Mouse (Mus musculus) thymus, postnatal 25 days (tissue): ENCODE results near the gene Dazl.
A peak's percentile ranks its signal among the peaks of the same experiment; 100 is the strongest.

Source experiments
- DNase-seq: peaks from one replicate; pipeline ENCODE4 v3.0.0; 2022

Gene Dazl

DNA sequence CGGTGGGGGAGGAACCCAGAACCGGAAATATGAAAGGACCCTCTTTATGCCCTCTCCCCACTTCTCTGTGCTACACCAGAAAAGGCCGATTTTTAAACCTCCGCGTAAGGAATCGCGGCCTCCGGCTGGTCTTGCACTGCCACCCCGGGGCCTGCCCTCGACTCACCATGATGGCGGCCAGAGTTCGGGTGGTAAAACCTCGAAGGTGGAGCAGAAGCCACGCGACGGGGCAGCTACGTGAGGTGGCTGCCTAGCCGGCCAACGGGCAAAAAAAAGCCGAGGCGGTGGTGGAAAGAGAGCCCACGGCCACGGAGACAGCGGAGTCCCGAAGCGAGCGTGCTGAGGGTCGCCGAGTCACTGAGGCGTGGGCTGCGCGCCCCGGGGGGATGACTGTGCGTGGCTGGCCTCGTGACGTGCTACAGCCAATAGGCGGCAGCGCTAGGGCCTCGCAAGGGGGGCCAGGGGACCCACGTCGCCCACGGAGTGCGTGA lies at the start of gene Dazl:
Gene Dazl, minus strand, starts transcription at position 396 of the 491 bp plus-strand sequence.
- DNase-seq, result no peak

DNA sequence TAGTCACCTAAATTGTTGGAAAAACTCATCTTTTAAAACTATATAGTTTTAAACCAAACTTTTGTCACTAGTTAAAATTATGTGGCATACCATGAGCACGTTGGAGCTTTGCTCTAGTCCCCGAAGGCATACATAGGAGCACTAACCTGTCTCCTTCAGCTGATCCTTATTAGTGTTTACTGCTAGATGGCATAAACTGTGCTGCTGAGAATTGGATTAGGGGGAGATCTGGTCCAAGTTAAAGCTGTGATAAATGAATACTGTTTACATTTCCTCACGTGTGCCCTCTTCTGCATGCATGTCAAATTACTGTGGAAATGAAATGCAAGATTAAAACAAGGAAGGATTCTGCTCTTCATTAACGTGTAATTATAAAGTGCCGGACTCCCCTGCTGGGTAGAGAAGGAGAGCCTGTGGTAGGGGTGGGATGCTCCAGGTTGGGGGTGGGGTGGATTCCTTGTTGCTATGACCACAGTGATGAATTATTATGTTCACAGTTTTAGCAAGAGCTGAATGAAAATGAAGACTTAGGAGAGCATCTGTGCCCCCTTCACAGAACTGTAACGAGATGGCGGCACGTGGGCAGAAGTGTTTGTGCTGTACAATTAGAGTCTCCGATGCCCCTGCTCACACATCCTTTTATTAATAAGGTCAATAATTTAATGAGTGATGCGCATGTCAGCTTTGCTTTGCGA lies 48.6 kb upstream of the Dazl start:
- DNase-seq, result no peak

DNA sequence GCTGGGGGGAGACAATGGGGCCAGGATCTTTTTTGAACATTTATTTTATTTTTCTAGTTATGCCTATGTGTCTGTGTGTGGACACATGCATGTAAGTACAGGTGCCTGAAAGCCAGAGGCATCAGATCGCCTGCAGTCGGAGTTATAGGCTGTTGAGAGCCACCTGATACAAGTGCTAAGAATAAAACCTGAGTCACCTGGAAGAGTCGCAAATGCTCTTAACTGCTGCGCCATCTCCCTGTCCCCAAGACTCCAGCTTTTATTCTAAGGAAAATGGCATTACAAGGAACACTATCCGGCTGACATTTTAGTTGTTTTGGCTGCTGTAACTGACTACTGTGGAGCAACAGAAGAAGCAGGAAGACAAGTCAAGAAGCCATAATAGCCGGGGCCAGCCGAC lies 45.5 kb upstream of the Dazl start:
- DNase-seq, result no peak

DNA sequence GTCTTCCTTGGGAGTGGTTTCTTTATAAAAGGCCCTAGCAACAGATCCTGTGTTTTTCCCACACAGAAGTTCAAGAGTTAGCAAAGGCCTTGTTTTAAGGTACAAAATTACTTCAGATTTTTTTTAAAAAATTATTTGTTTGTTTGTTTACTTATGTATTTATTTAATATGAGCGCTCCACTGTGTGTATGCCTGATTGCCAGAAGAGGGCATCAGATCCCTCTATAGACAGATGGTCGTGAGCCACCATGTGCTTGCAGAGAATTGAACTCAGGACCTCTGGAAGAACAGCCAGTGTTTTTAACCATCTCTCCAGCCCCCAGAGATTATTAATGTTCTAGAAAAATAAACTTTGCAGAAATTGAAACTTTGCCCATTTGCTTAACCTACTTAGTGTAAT lies 42.3 kb upstream of the Dazl start:
- DNase-seq, result no peak

DNA sequence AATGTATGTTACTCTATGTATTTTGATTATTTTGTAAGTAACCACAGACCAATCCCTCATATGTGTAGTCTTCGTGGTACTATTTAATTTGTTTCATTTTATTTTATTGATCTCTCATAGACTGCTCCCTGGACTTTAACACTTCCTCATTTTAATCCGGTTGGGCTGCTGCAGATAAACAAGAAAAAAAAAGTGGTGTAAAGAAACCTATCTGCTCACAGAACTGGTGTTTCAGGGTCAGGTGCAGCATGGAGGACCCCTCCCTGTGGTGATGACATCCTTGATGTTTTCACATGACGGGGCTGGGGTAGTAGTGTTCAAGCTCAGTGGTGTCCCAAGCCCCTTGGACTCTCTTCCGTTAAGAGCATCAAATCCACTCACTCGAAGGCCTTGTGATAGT lies 41.3 kb upstream of the Dazl start:
- no peak for DNase-seq

DNA sequence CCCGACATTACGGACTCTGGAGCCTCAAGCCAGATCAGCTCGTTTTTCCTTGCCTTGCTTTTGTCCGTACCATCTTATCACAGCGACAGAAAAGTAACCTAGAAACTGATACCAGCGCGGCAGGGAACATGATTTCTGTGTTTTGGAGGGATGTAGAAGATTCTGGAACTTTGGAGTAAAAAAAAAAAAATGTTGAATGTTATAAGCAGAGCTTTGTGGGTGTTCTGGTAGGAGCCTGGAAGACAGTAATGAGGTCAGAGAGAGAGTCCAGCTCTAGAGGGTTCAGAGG lies 38.5 kb upstream of the Dazl start:
- DNase-seq, result no peak

DNA sequence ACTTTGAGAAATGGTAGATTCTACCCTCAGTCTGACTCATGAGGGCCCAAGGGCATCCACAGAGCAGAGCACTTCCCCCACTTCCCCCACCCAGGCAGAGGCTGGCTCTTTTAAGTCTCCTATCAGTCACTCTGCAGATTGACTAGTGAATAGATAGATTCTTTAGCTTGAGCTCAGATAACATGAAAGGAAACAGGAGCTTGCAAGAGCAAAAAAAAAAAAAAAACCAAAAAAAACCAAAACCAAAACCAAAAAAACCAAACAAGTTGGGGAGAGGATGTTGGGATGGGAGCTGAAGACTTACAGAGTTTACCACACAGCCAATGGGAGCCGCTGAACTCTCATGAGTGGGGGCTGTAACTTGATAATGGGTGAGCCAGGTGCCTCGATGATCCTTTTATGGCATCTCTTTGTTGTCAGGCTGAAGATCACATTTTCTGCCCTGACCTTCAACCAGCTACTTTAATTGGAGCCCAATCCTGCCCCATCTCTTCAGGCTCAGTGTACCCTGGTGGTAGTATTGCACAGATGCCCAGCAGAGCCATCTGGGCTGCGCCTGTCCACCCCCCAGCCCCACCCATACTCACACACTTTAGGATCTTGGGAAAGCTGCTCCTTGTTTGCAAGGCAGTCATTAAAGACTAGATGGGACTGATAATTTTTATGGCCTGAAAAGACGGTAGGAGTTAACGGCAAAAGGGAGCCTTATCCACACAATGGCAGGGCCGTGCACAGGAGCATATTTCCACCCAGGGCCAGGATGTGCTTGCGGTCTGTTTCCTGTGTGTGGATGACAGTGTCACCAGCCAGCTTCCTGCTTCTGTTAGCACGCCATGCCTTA lies 38.0 kb upstream of the Dazl start:
- DNase-seq, result peak; percentile 70

DNA sequence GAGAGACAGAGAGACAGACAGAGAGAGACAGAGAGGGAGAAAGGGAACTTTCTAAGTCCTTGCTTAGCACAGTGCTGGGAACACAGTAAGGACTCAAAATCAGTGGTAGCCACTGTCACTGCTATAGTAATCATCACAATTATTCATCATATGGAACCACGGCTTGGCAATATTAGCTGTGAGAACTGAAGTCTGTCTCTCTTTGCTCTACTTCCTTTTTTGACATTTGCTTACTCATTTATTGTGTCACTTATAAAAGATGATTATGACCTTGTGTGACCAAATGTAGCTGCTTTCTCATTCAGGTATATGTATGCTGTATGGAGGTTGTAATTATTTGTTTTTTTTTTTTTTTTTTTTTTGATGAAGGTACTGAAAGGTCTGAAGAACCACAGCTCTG lies 36.8 kb upstream of the Dazl start:
- no peak for DNase-seq

DNA sequence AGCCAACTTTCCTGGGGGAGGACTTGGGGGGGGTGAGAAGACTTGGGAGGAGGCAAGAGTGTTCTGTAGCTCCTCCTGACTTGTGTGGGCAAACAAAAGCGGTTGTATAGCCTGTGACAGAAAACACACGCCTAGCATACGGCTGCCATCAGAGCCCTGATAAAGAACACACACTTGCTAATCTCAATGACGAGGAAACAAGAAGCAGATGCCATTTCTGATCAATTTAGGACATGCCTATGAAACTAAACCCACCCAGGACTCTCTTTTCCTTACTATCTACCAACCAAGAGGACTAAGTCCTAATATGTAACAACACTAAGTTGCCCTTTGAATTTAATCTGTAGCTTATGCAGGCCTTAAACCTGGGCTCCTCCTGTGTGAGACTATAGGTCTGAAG lies 31.2 kb upstream of the Dazl start:
- DNase-seq, result no peak

DNA sequence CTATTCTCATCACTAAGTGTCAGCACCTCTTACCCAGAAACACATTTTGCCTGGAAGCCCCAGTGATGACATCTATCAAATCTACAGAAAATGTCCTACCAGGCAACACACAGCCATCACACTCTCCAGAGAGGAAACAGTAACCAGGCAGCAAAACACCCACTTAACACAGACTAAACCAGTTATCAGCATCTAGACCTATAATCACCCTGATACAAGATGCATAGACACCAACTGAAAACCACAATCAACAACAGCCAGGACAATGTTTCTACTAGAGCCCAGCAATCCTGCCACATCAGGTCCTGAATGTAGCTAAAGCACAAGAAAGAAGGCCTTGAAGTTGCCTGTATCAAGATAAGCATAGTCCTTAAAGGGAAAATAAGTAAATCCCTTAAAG lies 25.4 kb upstream of the Dazl start:
- DNase-seq, result no peak

DNA sequence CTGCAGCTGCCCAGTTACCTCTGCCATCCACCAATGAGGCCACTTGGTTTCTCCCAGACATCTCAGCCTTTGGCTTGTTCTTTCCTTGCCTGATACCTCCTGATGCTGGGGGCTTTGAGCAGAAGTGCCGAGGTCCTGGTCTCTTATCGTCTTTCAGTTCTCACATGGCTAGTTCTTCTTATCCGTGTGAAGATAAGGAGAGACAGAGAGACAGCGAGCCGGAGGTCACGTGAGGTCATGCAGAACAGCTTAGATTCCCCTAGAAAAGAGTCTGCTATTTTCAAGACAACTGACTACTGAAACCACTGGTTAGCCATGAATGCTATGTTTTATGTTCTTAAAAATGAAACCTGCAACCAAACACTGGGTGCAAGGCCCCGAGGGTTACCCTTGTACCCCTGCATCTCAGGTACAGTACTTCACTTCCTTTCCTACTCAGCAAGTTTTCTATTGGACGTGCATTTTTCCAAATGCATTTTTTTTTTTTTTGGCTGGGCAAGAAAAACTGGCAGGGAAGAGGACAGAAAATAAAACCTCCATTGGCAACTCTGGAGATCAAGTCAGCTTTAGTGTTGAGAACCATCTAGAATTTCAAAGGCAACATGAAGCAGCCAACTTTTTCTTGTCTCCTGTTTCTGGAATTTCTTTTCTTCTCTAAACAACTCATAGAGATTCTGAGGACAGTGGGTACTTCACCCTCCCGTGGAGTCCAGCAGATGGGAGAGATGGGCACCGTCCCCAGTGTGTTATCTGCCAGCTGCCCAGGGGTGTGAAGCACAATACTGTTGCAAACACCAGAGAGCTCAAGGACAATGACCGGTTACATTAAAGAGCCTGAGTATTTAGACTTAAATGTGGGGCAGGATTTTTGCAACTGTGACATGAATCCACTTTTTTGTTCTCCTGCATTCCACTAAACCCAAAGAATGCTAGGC lies 23.0 kb upstream of the Dazl start:
- DNase-seq, result no peak

DNA sequence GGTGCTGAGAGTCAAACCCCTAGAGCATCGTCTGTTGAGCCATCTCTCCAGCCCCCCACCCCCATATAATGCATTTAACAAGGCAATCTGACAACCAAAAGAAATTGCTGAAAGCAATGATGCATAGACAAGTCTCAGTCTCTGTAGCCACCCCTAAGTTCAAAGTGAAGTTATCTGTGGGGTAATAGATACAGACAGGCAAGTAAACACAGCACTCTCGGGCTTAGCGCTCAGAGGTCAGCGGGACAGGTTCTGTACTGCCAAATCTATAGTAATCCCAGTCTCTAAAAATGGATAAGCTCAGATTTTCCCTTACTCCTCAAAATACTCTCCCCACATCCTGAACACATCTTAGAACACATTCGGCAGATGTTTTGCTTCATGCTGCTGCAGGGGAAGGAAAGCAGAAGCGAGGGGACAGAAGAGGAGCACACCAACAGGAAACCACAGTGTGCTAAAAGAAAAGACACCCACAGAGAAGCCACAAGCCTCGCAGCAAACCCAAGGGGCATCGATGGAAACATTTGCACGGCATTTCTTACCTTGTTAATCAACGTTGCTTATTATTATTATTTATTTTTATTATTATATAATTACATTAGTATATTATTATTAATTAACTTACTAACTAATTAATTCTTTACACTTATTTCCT lies 16.8 kb upstream of the Dazl start:
- peak; percentile 18 for DNase-seq

DNA sequence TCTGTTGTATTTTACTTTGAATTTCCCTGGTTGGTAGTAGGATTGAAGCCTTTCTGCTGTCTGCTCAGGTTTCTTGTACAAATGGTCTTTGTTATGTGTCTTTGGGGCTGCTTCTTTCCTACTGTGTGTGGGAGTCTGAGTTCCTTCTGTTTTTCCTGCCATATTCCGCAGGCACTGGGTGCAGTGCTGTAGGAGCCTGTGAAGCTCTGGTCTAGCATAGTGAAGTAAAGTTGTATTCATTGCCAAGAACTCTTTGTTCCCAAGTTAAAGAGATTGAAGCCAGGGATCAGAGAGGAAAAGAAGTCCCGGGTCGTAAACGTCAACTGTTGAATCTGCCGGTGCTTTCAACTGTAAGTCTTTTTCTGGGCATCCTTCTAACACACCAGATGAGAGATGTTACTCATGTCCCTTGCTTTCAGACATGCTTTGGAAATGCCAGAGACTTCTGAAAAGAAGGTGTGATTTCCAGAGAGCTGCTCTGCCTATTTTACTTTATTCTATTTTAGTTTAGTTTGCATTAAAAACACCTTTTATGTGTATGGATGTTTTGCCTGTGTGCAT lies 16.2 kb upstream of the Dazl start:
- no peak for DNase-seq

DNA sequence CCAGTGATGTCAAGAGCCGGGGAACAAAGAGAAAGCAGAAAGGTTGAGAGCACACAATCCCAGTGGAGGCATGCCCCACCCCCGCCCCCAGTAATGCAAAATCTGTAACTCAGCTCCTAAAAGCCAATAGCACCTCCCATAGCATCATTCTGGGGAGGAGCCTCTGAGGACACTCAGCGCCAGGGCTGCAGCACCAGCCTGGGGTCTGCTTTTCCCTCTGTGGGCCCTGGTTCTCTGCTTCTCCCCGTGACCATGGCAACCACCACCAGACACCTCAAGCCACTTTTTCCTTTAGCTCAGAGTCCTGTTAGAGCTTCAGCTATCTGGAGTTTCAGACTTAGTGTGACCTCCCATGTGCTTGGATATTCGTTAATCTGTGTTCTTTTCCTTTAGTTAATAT lies 15.4 kb upstream of the Dazl start:
- no peak for DNase-seq

DNA sequence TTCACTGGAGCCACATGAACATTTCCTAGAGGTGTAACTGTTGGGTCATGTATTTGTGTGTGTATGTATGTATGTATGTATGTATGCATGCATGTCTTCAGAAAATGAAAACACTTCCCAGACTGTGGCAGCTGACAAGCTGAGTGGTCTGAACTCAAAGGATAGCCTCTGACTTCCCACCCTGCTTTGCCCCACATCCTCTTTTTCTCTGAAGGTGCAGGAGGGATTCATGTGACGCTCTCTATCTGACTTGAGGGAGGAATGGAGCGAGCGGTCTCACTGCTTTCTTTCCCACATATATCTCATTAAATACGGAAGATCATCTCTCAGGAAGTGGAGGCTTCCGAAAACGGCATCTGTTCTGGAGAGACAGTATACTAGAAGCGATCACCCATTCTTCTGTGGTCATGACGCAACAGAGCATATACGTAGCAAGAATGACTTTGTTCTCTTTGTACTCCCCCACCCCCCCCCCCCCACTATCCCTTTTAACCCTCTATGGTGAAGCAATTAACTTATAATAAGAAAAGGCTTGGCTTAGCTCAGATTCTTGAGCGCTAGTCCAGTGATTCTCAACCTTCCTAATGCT lies 14.7 kb upstream of the Dazl start:
- no peak for DNase-seq

DNA sequence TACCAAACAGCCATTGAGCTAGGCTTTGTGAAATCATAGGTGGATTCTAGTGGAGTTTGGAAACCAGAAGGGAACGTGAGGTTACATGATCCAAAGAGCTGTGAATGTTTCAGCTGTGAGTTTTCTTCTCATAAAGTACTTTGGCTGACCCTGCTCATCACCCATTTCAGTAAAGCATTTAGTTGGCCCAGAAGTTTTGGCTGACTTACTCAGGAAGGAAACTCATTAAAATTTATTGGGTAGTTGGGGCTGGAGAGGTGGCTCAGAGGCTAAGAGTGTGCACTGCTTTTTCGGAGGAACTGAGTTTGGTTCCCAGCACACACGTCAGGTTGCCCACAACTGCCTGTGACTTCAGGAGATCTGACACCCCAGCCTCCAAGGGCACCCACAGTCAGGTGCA lies 9.4 kb upstream of the Dazl start:
- DNase-seq, result no peak

DNA sequence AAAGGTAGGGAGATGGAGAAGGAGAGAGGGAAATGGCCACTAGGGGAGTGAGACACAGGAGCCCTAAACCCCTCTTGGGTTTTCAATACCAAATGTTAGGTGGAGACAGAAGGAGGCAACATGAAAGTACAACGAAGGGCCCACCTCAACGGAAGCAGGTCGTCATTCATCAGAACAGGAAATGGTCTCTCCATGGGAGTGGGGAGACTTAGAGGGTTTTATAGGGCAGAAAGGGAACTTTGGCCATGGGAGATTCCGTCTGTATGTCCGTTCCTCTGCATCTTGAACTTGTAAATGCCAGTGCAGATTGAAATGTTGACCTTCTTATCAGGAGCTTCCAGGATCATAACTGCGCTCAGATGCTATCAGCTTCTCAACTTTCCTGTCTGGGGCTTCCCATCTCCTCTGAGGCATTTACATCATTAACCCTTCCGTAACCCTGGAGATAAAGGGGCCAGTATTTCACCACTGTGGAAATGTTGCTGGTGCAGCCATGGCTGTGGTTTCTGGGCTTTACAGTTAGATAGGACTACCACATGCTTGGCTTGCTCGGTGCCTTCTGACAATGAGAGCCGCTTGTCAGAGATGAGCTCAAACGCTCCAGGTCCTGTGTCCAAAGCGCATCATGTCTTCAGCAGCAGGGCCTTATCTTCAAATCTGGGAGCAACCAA lies 6.9 kb upstream of the Dazl start:
- DNase-seq, result no peak

DNA sequence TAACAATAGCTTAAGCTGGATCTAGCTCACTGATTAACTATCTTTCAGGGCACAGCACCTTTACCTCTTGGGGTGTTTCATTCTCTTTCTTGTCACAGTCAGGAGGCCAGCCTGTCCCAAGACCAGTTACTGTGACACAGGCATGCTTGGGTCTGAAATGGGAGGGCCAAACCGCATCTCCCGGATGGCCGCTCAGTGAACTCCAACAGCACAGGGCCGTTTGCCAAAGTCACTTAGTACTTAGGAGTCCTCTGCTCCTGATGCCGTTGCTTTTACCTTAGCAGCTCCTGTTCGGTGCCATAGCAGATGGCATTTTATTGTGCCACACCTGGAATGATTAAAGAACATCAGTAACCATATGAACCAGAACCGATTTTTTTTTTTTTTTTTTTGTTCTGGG lies 5.4 kb upstream of the Dazl start:
- no peak for DNase-seq

DNA sequence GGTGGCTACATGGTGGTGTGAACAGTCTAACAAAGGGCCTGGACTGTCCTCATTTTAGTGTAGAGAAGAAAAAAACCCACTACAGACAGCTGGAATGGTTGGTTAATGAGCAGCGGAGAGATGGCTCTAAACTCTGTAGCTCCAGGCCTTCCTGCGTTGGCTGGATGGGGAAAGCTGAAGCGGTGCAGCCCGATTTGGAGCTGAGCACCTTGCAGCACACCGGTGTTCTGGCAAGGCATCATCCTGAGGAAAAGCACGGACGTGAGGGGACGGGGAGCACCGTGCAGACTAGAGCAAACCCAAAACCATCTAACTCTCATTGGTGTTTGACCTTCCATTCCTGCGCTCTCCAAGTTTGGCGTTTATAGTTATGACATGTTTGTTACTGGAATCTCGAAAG lies 1.3 kb upstream of the Dazl start:
- DNase-seq, result no peak

DNA sequence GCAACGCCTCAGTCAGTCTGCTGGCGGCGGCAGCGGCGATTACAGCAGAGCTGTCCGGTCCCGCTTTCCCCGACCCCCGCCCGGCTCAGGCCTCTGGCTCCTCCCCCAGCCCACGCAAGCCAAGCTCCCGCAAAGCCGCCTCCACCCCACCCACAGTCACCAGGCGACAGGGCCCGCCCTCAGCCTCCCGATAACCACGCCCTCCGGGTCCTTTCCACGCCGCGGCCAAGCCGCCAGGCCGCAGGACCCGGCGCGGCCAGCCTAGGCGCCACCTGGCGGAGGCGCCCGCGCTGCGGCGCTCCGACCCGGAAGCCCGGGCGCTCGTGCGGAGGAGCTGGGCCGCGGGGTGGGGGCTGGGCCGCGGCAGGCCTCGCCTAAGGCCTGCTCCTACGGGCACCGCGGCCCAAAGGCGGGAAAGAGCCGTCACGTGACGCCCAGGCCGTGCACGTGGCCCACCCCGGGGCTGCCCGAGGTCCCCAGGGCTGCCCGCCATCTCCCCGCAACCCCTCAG lies 720 bp downstream of the Dazl start:
- peak; percentile 86 for DNase-seq

DNA sequence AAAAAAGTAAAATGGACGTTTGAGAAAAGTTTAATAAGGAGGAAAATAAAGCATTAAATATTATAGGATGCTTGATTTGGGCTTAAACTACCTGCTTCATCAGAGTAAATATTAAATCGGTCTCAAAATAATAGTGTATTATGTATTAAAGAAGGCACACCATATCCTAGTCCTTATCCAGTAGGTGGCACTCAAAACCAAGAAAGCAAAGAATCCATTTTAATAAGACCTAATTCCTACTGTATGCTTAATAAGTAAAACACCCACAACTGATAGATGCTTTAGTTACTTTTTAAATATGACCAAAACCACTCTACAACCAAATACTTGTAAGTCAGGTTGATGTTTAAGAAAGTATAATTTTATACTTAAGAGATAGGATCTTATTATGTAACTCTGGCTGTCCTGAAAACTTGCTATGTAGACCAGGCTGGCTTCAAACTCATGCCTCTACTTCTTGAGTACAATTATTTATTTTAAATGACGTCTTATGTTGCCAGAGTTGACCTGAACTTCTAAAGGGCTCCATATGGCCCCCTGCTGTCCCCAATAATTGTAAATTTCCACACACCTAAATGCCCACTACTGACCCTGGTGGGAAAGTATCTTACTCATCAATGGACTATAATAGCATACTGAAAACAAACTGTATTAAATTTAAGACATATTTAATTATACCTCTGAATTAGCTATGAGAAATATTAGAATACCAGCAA lies 1.8 kb downstream of the Dazl start:
- no peak for DNase-seq
